Mouse (Mus musculus): ENCODE measurements around the gene Tmem200a.

The Tmem200a gene

GRCm38 (mm10) chr10:26078521-26079142 is at the start of gene Tmem200a:
Tmem200a (minus strand) TSS chr10:26079052.
- no peak for DNase-seq (ENCODE audit: low spot score)

- DNase-seq (ENCODE audit: low spot score) = no peak
Measured at GRCm38 (mm10) chr10:26119822-26120183, 41.0 kb upstream of the Tmem200a start.

GRCm38 (mm10) chr10:26119067-26119821 is 40.4 kb upstream of the Tmem200a start:
- no peak for DNase-seq (ENCODE audit: low spot score)

GRCm38 (mm10) chr10:26114409-26114808 is 35.6 kb upstream of the Tmem200a start:
- DNase-seq (ENCODE audit: low spot score) = no peak

- no peak for DNase-seq (ENCODE audit: low spot score)
Measured at GRCm38 (mm10) chr10:26103330-26103982, 24.6 kb upstream of the Tmem200a start.

- DNase-seq (ENCODE audit: low spot score) = no peak
Measured at GRCm38 (mm10) chr10:26082081-26082480, 3.2 kb upstream of the Tmem200a start.

GRCm38 (mm10) chr10:26079678-26080077 is 826 bp upstream of the Tmem200a start:
- no peak for DNase-seq (ENCODE audit: low spot score)

- DNase-seq (ENCODE audit: low spot score) = no peak
Measured at GRCm38 (mm10) chr10:26077671-26078481, 976 bp downstream of the Tmem200a start, which contains the start of gene Gm9767. Gm9767 (plus strand) TSS chr10:26078255.

GRCm38 (mm10) chr10:26076949-26077348 is 1.9 kb downstream of the Tmem200a start:
- DNase-seq (ENCODE audit: low spot score) = no peak

GRCm38 (mm10) chr10:26071986-26072385 is 6.9 kb downstream of the Tmem200a start:
- DNase-seq (ENCODE audit: low spot score) = no peak

GRCm38 (mm10) chr10:26063071-26063470 is 15.8 kb downstream of the Tmem200a start:
- no peak for DNase-seq (ENCODE audit: low spot score)

GRCm38 (mm10) chr10:26059662-26060307 is 19.1 kb downstream of the Tmem200a start:
- DNase-seq (ENCODE audit: low spot score) = no peak

GRCm38 (mm10) chr10:26051177-26051576 is 27.7 kb downstream of the Tmem200a start:
- no peak for DNase-seq (ENCODE audit: low spot score)

- DNase-seq (ENCODE audit: low spot score) = no peak
Measured at GRCm38 (mm10) chr10:26034931-26035330, 43.9 kb downstream of the Tmem200a start.

- no peak for DNase-seq (ENCODE audit: low spot score)
Measured at GRCm38 (mm10) chr10:26018740-26019139, 60.1 kb downstream of the Tmem200a start.

GRCm38 (mm10) chr10:26014298-26014697 is 64.6 kb downstream of the Tmem200a start:
- DNase-seq (ENCODE audit: low spot score) = no peak

GRCm38 (mm10) chr10:26008948-26009347 is 69.9 kb downstream of the Tmem200a start:
- no peak for DNase-seq (ENCODE audit: low spot score)

GRCm38 (mm10) chr10:26005471-26005870 is 73.4 kb downstream of the Tmem200a start:
- DNase-seq (ENCODE audit: low spot score) = no peak

GRCm38 (mm10) chr10:26000893-26001292 is 78.0 kb downstream of the Tmem200a start:
- no peak for DNase-seq (ENCODE audit: low spot score)

GRCm38 (mm10) chr10:25999291-25999930 is 79.4 kb downstream of the Tmem200a start:
- DNase-seq (ENCODE audit: low spot score) = no peak

GRCm38 (mm10) chr10:25984056-25984455 is 94.8 kb downstream of the Tmem200a start:
- no peak for DNase-seq (ENCODE audit: low spot score)

All from spleen, adult 12 weeks (tissue).